Mouse (Mus musculus) adrenal gland, adult 2 months (tissue): ENCODE measurements at regions not wholly inside any gene's neighbourhood (a gene's known extent, or its start where the extent isn't known, plus 50 kb on each side); places are given as distances from the start of the nearest gene placed in this dataset.
"Not testable (repeated sequence)": the region's sequence is repeated elsewhere in the genome, so short reads cannot be mapped to it uniquely, and the experiment has no call there.

ENCODE experiments used
- DNase-seq: peaks from one replicate; pipeline ENCODE4 v3.0.0; 2021

GRCm38 (mm10) chr5:97831421-97831820 lies 199.4 kb downstream of the Antxr2 start:
- DNase-seq: no peak

- no peak for DNase-seq
Measured at GRCm38 (mm10) chr5:97817485-97817884, 213.4 kb downstream of the Antxr2 start.

GRCm38 (mm10) chr5:97815357-97815756 lies 215.5 kb downstream of the Antxr2 start:
- DNase-seq: no peak

GRCm38 (mm10) chr5:97814700-97815099 lies 216.1 kb downstream of the Antxr2 start:
- no peak for DNase-seq

GRCm38 (mm10) chr5:97812611-97813350 lies 218.1 kb downstream of the Antxr2 start:
- no peak for DNase-seq

GRCm38 (mm10) chr5:97809007-97809406 lies 221.8 kb downstream of the Antxr2 start:
- no peak for DNase-seq

GRCm38 (mm10) chr5:97807171-97807570 lies 223.7 kb downstream of the Antxr2 start:
- no peak for DNase-seq

- DNase-seq: no peak
Measured at GRCm38 (mm10) chr5:97806754-97807153, 224.1 kb downstream of the Antxr2 start.

GRCm38 (mm10) chr5:97800017-97800416 lies 230.8 kb downstream of the Antxr2 start:
- DNase-seq: no peak

GRCm38 (mm10) chr5:97788175-97788574 lies 242.7 kb downstream of the Antxr2 start:
- DNase-seq: no peak

- DNase-seq: no peak
Measured at GRCm38 (mm10) chr5:97787001-97787400, 243.8 kb downstream of the Antxr2 start.

- DNase-seq: not testable (repeated sequence)
Measured at GRCm38 (mm10) chr5:97775100-97775499, 255.7 kb downstream of the Antxr2 start.

- not testable (repeated sequence) for DNase-seq
Measured at GRCm38 (mm10) chr5:97773451-97773850, 257.4 kb downstream of the Antxr2 start.

GRCm38 (mm10) chr5:97737339-97737738 lies 280.5 kb upstream of the Gk2 start:
- DNase-seq: no peak

- DNase-seq: no peak
Measured at GRCm38 (mm10) chr5:97730920-97731319, 274.1 kb upstream of the Gk2 start.

- not testable (repeated sequence) for DNase-seq
Measured at GRCm38 (mm10) chr5:97719364-97719763, 262.5 kb upstream of the Gk2 start.

- DNase-seq: no peak
Measured at GRCm38 (mm10) chr5:97705270-97705669, 248.4 kb upstream of the Gk2 start.

GRCm38 (mm10) chr5:97700507-97700906 lies 243.7 kb upstream of the Gk2 start:
- no peak for DNase-seq

GRCm38 (mm10) chr5:97697581-97698134 lies 240.8 kb upstream of the Gk2 start:
- DNase-seq: peak; percentile 23

GRCm38 (mm10) chr5:97693333-97693940 lies 236.6 kb upstream of the Gk2 start:
- no peak for DNase-seq

GRCm38 (mm10) chr5:97685443-97685842 lies 228.6 kb upstream of the Gk2 start:
- no peak for DNase-seq

- DNase-seq: no peak
Measured at GRCm38 (mm10) chr5:97684592-97685258, 227.9 kb upstream of the Gk2 start.

GRCm38 (mm10) chr5:97669726-97670125 lies 212.9 kb upstream of the Gk2 start:
- DNase-seq: no peak
